Mouse (Mus musculus) heart, postnatal 0 days (tissue): ENCODE results near the gene Aknad1. TPM values are rescaled to one million over a fixed set of nuclear protein-coding genes. Genes with fewer than 3 reads are reported as not detected.

Source experiments
- ATAC-seq: fragments of 200-750 bp; cut with Nextera tagmentation; 2 replicates; pipeline ENCODE4 v1.8.0; 2017; ENCODE audit warnings: low read depth, moderate number of reproducible peaks, moderate library complexity; ENCODE audit not compliant: insufficient read depth
- DNase-seq: peaks from one replicate; pipeline ENCODE4 v3.0.0-alpha.2; 2016; ENCODE audit warnings: low spot score
- H3K27ac ChIP-seq: fragments of 300-500 bp; sonication (generic); 2 replicates; pipeline ENCODE4 v1.5.1; 2014; ENCODE audit warnings: low read depth, mild to moderate bottlenecking
- H3K27me3 ChIP-seq: fragments of 300-500 bp; sonication (generic); 2 replicates; pipeline ENCODE4 v1.6.1; 2014; ENCODE audit warnings: low read length, mixed read lengths; ENCODE audit not compliant: control insufficient read depth, insufficient read depth
- H3K36me3 ChIP-seq: fragments of 300-500 bp; sonication (generic); replicated peaks from 2 replicates; pipeline ENCODE4 v1.6.1; 2014; ENCODE audit warnings: low read length, mixed read lengths; ENCODE audit not compliant: control insufficient read depth, insufficient read depth
- H3K4me1 ChIP-seq: fragments of 300-500 bp; sonication (generic); 2 replicates; pipeline ENCODE4 v1.6.1; 2014; ENCODE audit warnings: antibody characterized with exemption; ENCODE audit not compliant: control insufficient read depth, insufficient read depth
- H3K4me2 ChIP-seq: fragments of 300-500 bp; sonication (generic); 2 replicates; pipeline ENCODE4 v1.6.1; 2014; ENCODE audit warnings: low read depth, mild to moderate bottlenecking, low read length, moderate library complexity
- H3K4me3 ChIP-seq: fragments of 300-500 bp; sonication (generic); 2 replicates; pipeline ENCODE4 v1.5.1; 2014; ENCODE audit warnings: low read depth, low read length
- H3K9ac ChIP-seq: fragments of 300-500 bp; sonication (generic); replicated peaks from 2 replicates; pipeline ENCODE4 v1.6.1; 2014; ENCODE audit warnings: low read depth, low read length, mixed read lengths
- H3K9me3 ChIP-seq: fragments of 300-500 bp; sonication (generic); replicated peaks from 2 replicates; pipeline ENCODE4 v1.6.1; 2016; ENCODE audit warnings: low read length; ENCODE audit not compliant: control insufficient read depth
- CTCF ChIP-seq: IDR thresholded peaks from 2 replicates; pipeline ENCODE4 v1.5.1; 2016; ENCODE audit warnings: antibody characterized with exemption, control low read depth, low read depth
- EP300 ChIP-seq: IDR thresholded peaks from 2 replicates; pipeline ENCODE4 v1.6.1; 2016; ENCODE audit warnings: antibody characterized with exemption, low read depth
- WGBS: fragments of 180-500 bp; shearing (Covaris S2); extraction: QIAGEN DNeasy Blood & Tissue Kit; methylation state at CpG from one replicate; pipeline ENCODE4 v1.1.7; 2014; 5-methylcytosine and 5-hydroxymethylcytosine counted together
- polyA plus RNA-seq: library from polyadenylated mRNA; unstranded; fragments of >200 nt; fragmentation: Nextera tagmentation; extraction: Ambion mirVana; gene quantifications from 2 replicates; pipeline ENCODE4 v1.2.1, GENCODE M21; 2015
- total RNA-seq: library from RNA; depleted of rRNA; stranded (reverse); fragments of >200 nt; gene quantifications from 2 replicates; pipeline ENCODE4 v1.2.3, GENCODE M21; 2014; ENCODE audit warnings: low replicate concordance

Gene Aknad1
- total and polyA plus RNA-seq, 2 experiments from 2014 or later: not detected

DNA sequence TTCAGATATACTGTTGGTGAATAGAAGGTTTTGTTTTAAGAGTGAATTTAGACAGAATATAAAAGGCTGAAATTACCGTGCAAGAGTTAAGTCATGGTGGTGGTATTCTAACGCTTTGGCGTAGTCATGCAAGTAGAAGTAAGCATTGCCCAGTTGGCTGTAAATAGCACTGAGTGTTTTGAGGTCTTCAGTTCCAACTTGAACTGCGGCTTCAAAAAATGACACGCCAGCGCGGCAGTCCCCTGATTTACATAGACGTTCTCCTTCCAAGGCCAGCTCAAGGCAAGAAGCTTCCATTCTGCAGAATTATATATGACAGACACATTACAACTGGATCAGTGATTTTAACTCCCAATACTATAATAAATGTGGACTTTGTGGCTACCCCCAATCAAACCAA, 36.7 kb upstream of the Aknad1 start:
- no peak overlapping the region for H3K9ac ChIP-seq
- no peaks in the 10 kb centered on the region for H3K9me3 ChIP-seq
- DNase-seq: no peak
- H3K4me1 ChIP-seq: no peaks in the 10 kb centered on the region
- no peak overlapping the region for H3K27ac ChIP-seq
- H3K4me3 ChIP-seq: no peak overlapping the region
- WGBS: 92% methylated on average over 8 of the region's 8 CpGs
- no peak for ATAC-seq
- TF ChIP-seq CTCF (no peak), EP300 (no peak)
- H3K36me3 ChIP-seq: peaks cover 31% of the 10 kb centered on the region
- no peaks in the 10 kb centered on the region for H3K27me3 ChIP-seq
- no peak overlapping the region for H3K4me2 ChIP-seq

DNA sequence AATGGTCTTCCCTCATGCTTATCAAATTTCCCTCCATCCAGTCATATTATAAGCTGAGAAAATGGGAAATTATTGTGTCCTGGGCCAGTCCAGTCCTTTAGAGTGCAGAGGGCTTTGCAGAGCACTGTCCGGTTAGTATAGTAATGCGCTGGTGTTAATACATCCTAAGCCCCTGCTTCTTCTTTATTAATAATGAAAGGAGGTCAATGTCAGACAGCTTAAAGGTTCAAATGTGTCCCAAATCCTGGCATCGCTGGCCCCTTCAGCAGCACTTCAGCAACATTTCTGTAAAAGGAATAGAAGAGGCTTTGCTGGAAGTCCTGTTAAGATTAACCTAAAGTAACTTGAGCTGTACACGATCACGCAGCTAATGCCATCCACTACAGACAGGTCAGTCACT, 28.2 kb upstream of the Aknad1 start:
- Histone ChIP-seq H3K4me2 (no peak overlapping the region), H3K4me1 (no peaks in the 10 kb centered on the region), H3K4me3 (no peak overlapping the region), H3K9ac (no peak overlapping the region), H3K27ac (no peak overlapping the region), H3K27me3 (0 out of 2 replicates have a peak, but pooled peaks cover 7% of the 10 kb centered on the region), H3K9me3 (no peaks in the 10 kb centered on the region), H3K36me3 (no peaks in the 10 kb centered on the region)
- DNase-seq (no peak), ATAC-seq (no peak)
- 92% methylated on average over 5 of the region's 5 CpGs for WGBS
- no peak for TF ChIP-seq CTCF
- TF ChIP-seq EP300: no peak

DNA sequence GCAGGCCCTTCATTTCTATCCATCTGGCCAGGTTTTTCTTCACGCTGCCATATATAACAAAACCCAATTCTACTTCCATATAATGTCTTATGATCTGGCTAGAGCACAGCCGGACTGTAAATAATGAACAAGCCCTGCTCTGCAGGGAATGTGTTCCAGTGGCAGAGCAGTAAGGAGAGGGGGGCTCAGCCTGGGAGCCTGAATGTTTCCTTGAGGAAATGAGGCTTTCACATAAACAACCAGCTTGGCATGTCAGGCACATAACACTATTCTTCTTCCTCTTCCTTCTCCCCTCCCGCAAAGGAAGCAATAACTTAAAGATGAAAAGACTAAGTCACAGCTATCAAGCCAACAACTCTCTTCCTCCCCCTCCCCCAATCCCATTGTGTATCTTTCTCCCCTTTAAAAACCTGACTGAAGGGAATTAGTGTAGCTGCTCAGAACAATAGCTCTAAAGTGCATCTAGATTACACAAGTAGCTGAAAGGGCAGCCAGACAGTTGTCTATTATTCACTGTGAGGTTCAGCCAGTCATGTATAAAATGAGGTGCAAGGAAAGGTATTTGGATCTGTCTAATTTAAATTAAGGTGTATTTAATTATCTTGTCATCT, 26.3 kb upstream of the Aknad1 start:
- no peaks in the 10 kb centered on the region for H3K36me3 ChIP-seq
- 54% methylated on average over 3 of the region's 3 CpGs for WGBS
- no peak overlapping the region for H3K4me2 ChIP-seq
- H3K9me3 ChIP-seq: no peaks in the 10 kb centered on the region
- no peak overlapping the region for H3K27ac ChIP-seq
- ATAC-seq (no peak), DNase-seq (no peak)
- H3K27me3 ChIP-seq: 0 out of 2 replicates have a peak, but pooled peaks cover 7% of the 10 kb centered on the region
- no peak overlapping the region for H3K4me3 ChIP-seq
- no peaks in the 10 kb centered on the region for H3K4me1 ChIP-seq
- no peak for TF ChIP-seq EP300
- TF ChIP-seq CTCF: no peak
- H3K9ac ChIP-seq: no peak overlapping the region

DNA sequence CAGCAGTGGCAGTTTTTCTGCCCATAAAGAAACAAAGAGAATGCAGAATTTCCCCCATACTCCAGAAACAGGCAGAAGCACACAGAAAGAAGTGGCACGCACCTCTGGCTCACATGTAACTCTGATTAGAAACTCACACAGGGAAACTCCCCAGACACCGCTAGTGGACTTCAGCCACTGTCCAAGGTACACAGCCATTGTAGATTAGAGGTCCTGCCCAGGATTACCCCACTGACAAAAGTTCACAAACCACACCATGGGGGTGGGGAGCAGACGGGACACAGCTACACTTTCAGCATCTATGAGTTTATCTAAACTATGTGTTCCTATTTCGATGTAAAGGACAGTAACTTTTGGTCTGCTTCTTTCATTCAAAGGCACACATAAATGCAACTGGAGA, 24.6 kb upstream of the Aknad1 start:
- H3K4me1 ChIP-seq: no peaks in the 10 kb centered on the region
- no peak overlapping the region for H3K9ac ChIP-seq
- no peak for DNase-seq
- H3K27ac ChIP-seq: no peak overlapping the region
- no peaks in the 10 kb centered on the region for H3K36me3 ChIP-seq
- ATAC-seq: no peak
- H3K27me3 ChIP-seq: 0 out of 2 replicates have a peak, but pooled peaks cover 7% of the 10 kb centered on the region
- 83% methylated on average over 4 of the region's 4 CpGs for WGBS
- H3K4me3 ChIP-seq: no peak overlapping the region
- no peak for TF ChIP-seq CTCF
- no peak for TF ChIP-seq EP300
- H3K4me2 ChIP-seq: no peak overlapping the region
- H3K9me3 ChIP-seq: no peaks in the 10 kb centered on the region

DNA sequence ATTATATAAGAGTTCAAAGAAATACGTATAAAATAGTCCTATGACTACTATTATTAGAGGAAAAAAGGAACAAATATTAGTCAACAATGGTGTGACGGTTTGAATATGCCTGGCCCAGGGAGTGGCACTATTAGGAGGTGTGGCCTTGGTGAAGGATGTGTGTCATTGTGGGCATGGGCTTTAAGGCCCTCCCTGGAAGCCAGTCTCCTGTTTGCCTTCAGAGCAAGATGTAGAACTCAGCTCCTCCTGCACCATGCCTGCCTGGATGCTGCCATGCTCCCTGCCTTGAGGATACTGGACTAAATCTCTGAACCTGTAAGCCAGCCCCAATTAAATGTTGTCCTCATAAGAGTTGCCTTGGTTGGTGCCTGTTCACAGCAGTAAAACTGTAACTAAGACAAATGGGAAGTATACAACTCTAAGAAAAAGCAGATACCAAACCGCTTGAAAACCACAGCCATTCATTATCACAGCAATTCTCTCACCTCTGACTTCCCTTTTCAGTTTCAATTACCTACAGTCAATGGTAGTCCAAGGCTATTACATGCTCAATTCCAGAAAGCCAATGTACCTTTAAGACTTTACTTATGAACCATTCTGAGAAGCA, 21.5 kb upstream of the Aknad1 start:
- Histone ChIP-seq H3K4me1 (peaks cover 6% of the 10 kb centered on the region; the same call in 1 of the 2 replicates), H3K9ac (no peak overlapping the region), H3K36me3 (no peaks in the 10 kb centered on the region), H3K9me3 (no peaks in the 10 kb centered on the region), H3K27ac (no peak overlapping the region), H3K4me2 (no peak overlapping the region), H3K4me3 (no peak overlapping the region), H3K27me3 (no peaks in the 10 kb centered on the region)
- 89% methylated on average over 3 of the region's 3 CpGs for WGBS
- TF ChIP-seq EP300 (no peak), CTCF (no peak)
- ATAC-seq (no peak), DNase-seq (no peak)

DNA sequence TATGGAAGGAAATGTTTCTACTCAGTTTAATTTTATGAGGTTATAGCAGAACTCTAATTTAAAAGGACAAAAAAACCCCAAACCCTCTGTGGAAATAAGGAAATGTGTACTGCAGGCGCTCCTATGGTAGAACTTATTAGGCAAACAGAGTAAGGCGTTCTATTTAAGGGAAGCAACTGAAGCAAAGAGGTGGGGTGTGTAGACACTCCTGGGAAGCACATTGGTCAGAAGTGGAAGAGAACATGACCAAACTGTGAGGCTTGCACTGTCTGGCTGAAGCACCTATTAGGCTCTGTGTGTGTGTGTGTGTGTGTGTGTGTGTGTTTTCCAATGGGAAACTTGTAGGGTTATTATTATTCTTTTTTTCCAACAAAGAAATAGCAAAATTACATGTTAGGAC, 20.1 kb upstream of the Aknad1 start:
- Histone ChIP-seq H3K27me3 (no peaks in the 10 kb centered on the region), H3K36me3 (no peaks in the 10 kb centered on the region), H3K4me1 (peaks cover 6% of the 10 kb centered on the region; the same call in 1 of the 2 replicates), H3K4me3 (no peak overlapping the region), H3K9ac (no peak overlapping the region), H3K27ac (no peak overlapping the region), H3K9me3 (no peaks in the 10 kb centered on the region), H3K4me2 (no peak overlapping the region)
- WGBS: 74% methylated on average over 2 of the region's 2 CpGs
- DNase-seq: no peak
- no peak for ATAC-seq
- no peak for TF ChIP-seq CTCF
- TF ChIP-seq EP300: no peak
